In genomic region chr4:123233492-123234084, GRCm38 (mm10) we compare ENCODE assay signal across 10 mouse cellular contexts. TPM values are rescaled to one million over a fixed set of nuclear protein-coding genes. Genes with fewer than 3 reads are reported as not detected.
DNase-seq lines count a peak whose midpoint lies in the region; ATAC-seq and TF ChIP-seq lines count a peak whose summit lies in the region.
"Had no signal": no experiment of that assay in that cellular context is flagged by ENCODE, and none has a peak within 500 bp of the region (broad histone marks: within the 10 kb centered on the region; RNA-seq: fewer than 3 reads in every experiment).

TSS of gene Heyl (plus strand) at chr4:123233556.

- H3K4me3 ChIP-seq in hindbrain, embryonic 14.5 days (replicated peaks; ENCODE audit: low read length): peak within 1 kb of the TSS; percentile 29
- peak within 1 kb of the TSS; percentile 34 for H3K4me3 ChIP-seq in midbrain, postnatal 0 days (ENCODE audit: low read depth, low read length)

- ATAC-seq in hindbrain, embryonic 14.5 days (ENCODE audit: low FRiP score): peak; percentile 37; the same call in 1 of the 2 replicates
- ATAC-seq in midbrain, postnatal 0 days (ENCODE audit: low FRiP score): no peak

- no peak for TF ChIP-seq CTCF in midbrain, postnatal 0 days (IDR thresholded peaks at IDR 0.05)

- H3K27ac ChIP-seq in hindbrain, embryonic 14.5 days: no peak within 1 kb of the TSS
- no peak within 1 kb of the TSS for H3K27ac ChIP-seq in midbrain, postnatal 0 days (ENCODE audit: low read depth, low read length)
- H3K27ac ChIP-seq: macrophage had no signal

- peaks cover 26% of the 10 kb centered on the region for H3K27me3 ChIP-seq in hindbrain, embryonic 14.5 days (ENCODE audit: control insufficient read depth, insufficient read depth, low read length)
- peaks cover 16% of the 10 kb centered on the region for H3K27me3 ChIP-seq in midbrain, postnatal 0 days (ENCODE audit: insufficient read depth, low read length)

- no peaks in the 10 kb centered on the region for H3K9me3 ChIP-seq in hindbrain, embryonic 14.5 days (ENCODE audit: control insufficient read depth, low read length)
- H3K9me3 ChIP-seq in midbrain, postnatal 0 days (ENCODE audit: low read length): no peaks in the 10 kb centered on the region

- H3K9ac ChIP-seq in hindbrain, embryonic 14.5 days: no peak within 1 kb of the TSS
- peak within 1 kb of the TSS; percentile 42; the same call in 1 of the 2 replicates for H3K9ac ChIP-seq in midbrain, postnatal 0 days (replicated peaks; ENCODE audit: low read length, poor library complexity, severe bottlenecking)

- WGBS in hindbrain, embryonic 14.5 days: 2% methylated on average over 52 of the region's 52 CpGs
- WGBS in midbrain, postnatal 0 days: 3% methylated on average over 45 of the region's 52 CpGs

- peak; percentile 33 for DNase-seq in right cerebral cortex, postnatal 14 days
- DNase-seq in right cerebral cortex, adult 18-20 months: no peak
- DNase-seq in gastrocnemius, postnatal 10 days: peak; percentile 74
- DNase-seq in hindbrain, embryonic 14.5 days (ENCODE audit: low spot score): no peak
- peak; percentile 48 for DNase-seq in liver
- no peak for DNase-seq in midbrain, postnatal 0 days (ENCODE audit: low spot score)
- DNase-seq in urinary bladder, postnatal 4 days (ENCODE audit: low spot score in 2 of 2): peak; percentile 62 to 67
- DNase-seq in T-cell, adult 2 months (ENCODE audit: low spot score): no peak

- no peaks in the 10 kb centered on the region for H3K36me3 ChIP-seq in hindbrain, embryonic 14.5 days (replicated peaks; ENCODE audit: control insufficient read depth, insufficient read depth)
- no peaks in the 10 kb centered on the region for H3K36me3 ChIP-seq in midbrain, postnatal 0 days (ENCODE audit: insufficient read depth, low read length)

- 0 out of 2 replicates have a peak, but pooled peaks cover 4% of the 10 kb centered on the region for H3K4me1 ChIP-seq in hindbrain, embryonic 14.5 days (replicated peaks; ENCODE audit: control insufficient read depth, insufficient read depth, low read length)
- H3K4me1 ChIP-seq in midbrain, postnatal 0 days (ENCODE audit: insufficient read depth, low read length): peaks cover 4% of the 10 kb centered on the region; the same call in 1 of the 2 replicates

- peak within 1 kb of the TSS; percentile 56 for H3K4me2 ChIP-seq in hindbrain, embryonic 14.5 days (replicated peaks)
- H3K4me2 ChIP-seq in midbrain, postnatal 0 days (ENCODE audit: low read depth, low read length, poor library complexity, severe bottlenecking): peak within 1 kb of the TSS; percentile 44

RNA-seq across cellular contexts. Expression of gene Heyl, which starts in this region (rescaled TPM):
- total RNA-seq in gastrocnemius, postnatal 10 days (2021): 10 to 100 TPM; 21.2 to 27.4 TPM
- 6.8 and 8.2 TPM in 2 replicates for polyA plus RNA-seq in hindbrain, embryonic 14.5 days (2014; fragmentation: Nextera tagmentation; extraction: Ambion mirVana)
- 2.9 and 5.0 TPM in 2 replicates for total RNA-seq in midbrain, postnatal 0 days (2014; rRNA removed)
- polyA plus RNA-seq in midbrain, postnatal 0 days (2015; fragmentation: Nextera tagmentation; extraction: Ambion mirVana): 4.7 and 5.1 TPM in 2 replicates
- total RNA-seq: MEL had no signal
- polyA plus RNA-seq: macrophage had no signal

Comparison
In these comparisons a context has a peak if more than half of its experiments do, and no peak if none do; other contexts are left out.
1. DNase-seq: peak in right cerebral cortex, postnatal 14 days (single experiment), gastrocnemius, postnatal 10 days (single experiment), liver (single experiment) and urinary bladder, postnatal 4 days (2 of 2); none in right cerebral cortex, adult 18-20 months (single experiment), hindbrain, embryonic 14.5 days (single experiment), midbrain, postnatal 0 days (single experiment) and T-cell, adult 2 months (single experiment).